Mouse (Mus musculus) lung, postnatal 0 days (tissue): Measurements from ENCODE around the gene Abcb1a. TPM values are rescaled to one million over a fixed set of nuclear protein-coding genes. Genes with fewer than 3 reads are reported as not detected.
A peak's percentile ranks its signal among the peaks of the same experiment; 100 is the strongest.

Experiments used
- ATAC-seq: fragments of 200-750 bp; cut with Nextera tagmentation; 2 replicates; pipeline ENCODE4 v1.8.0; 2017; ENCODE audit warnings: moderate library complexity
- DNase-seq: peaks from one replicate; pipeline ENCODE4 v3.0.0-alpha.2; 2016; ENCODE audit warnings: low spot score
- H3K27ac ChIP-seq: fragments of 300-500 bp; sonication (generic); 2 replicates; pipeline ENCODE4 v1.5.1; 2014; ENCODE audit warnings: antibody characterized with exemption, mild to moderate bottlenecking, low read length, mixed read lengths
- H3K27me3 ChIP-seq: fragments of 300-500 bp; sonication (generic); replicated peaks from 2 replicates; pipeline ENCODE4 v1.6.1; 2014; ENCODE audit warnings: low read length, mixed read lengths; ENCODE audit not compliant: insufficient read depth
- H3K36me3 ChIP-seq: fragments of 300-500 bp; sonication (generic); 2 replicates; pipeline ENCODE4 v1.6.1; 2014; ENCODE audit warnings: low read length, mixed read lengths; ENCODE audit not compliant: insufficient read depth
- H3K4me1 ChIP-seq: fragments of 300-500 bp; sonication (generic); 2 replicates; pipeline ENCODE4 v1.6.1; 2014; ENCODE audit warnings: antibody characterized with exemption, low read depth, low read length, mixed read lengths; ENCODE audit not compliant: insufficient read depth
- H3K4me2 ChIP-seq: fragments of 300-500 bp; sonication (generic); replicated peaks from 2 replicates; pipeline ENCODE4 v1.6.1; 2014; ENCODE audit warnings: low read depth, mild to moderate bottlenecking, low read length, moderate library complexity, mixed read lengths
- H3K4me3 ChIP-seq: fragments of 300-500 bp; sonication (generic); 2 replicates; pipeline ENCODE4 v1.5.1; 2014; ENCODE audit warnings: low read depth, low read length
- H3K9ac ChIP-seq: fragments of 300-500 bp; sonication (generic); replicated peaks from 2 replicates; pipeline ENCODE4 v1.6.1; 2014; ENCODE audit warnings: low read depth, mild to moderate bottlenecking
- H3K9me3 ChIP-seq: fragments of 300-500 bp; sonication (generic); 2 replicates; pipeline ENCODE4 v1.6.1; 2016; ENCODE audit warnings: low read length, mixed read lengths
- CTCF ChIP-seq: IDR thresholded peaks from 2 replicates; pipeline ENCODE4 v1.5.1; 2016; ENCODE audit warnings: antibody characterized with exemption, mild to moderate bottlenecking
- EP300 ChIP-seq: IDR thresholded peaks from 2 replicates; pipeline ENCODE4 v1.6.1; 2016; ENCODE audit warnings: antibody characterized with exemption, mild to moderate bottlenecking, control low read depth
- WGBS: fragments of 180-500 bp; shearing (Covaris S2); extraction: QIAGEN DNeasy Blood & Tissue Kit; methylation state at CpG from one replicate; pipeline ENCODE4 v1.1.7; 2014; 5-methylcytosine and 5-hydroxymethylcytosine counted together
- polyA plus RNA-seq: library from polyadenylated mRNA; unstranded; fragments of >200 nt; fragmentation: Nextera tagmentation; extraction: Ambion mirVana; gene quantifications from 2 replicates; pipeline ENCODE4 v1.2.1, GENCODE M21; 2015

Gene Abcb1a
- polyA plus RNA-seq: 3.7 and 4.7 TPM in 2 replicates

DNA sequence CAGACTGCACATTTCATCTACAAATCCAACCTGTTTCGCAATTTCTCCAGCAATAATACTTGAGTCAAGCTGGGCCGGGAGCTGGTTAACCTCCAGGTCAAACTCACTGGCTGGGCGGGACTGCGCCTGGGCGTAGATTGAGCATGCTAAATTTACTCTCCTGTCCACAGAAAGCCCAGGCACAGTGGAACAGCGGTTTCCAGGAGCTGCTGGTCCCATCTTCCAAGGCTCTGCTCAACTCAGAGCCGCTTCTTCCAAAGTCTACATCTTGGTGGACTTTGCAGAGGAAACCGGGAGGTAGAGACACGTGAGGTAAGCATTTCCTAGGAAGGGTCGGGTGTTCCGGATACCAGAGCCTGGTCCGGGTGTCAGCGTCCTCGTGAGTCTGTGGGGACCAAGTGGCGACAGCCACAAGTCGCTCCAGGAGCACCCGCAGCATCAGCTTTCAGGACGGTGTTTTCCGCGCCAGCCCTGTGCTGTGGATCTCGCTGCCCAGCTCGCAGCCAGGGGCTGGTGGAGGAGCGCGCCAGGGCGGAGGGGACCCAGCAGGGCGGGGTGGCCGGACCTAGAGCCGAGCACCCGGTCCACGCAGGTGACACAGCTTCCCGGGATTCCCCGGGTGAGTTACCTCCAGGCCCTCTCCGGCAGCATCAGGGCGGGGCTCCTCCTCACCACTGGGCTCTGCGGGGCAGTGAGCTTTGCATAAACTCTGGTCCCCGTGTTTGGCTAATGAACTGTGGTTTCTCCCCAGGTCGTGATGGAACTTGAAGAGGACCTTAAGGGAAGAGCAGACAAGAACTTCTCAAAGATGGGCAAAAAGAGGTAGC lies at the start of gene Abcb1a:
Abcb1a (plus strand) TSS at position 167 of the 827 bp plus-strand sequence.
- TF ChIP-seq EP300: no peak
- TF ChIP-seq CTCF: no peak
- 6% methylated on average over 36 of the region's 37 CpGs for WGBS
- Histone ChIP-seq H3K4me1 (no peaks in the 10 kb centered on the region), H3K4me3 (peak within 1 kb of the TSS; percentile 29), H3K9me3 (no peaks in the 10 kb centered on the region), H3K9ac (no peak within 1 kb of the TSS), H3K27me3 (no peaks in the 10 kb centered on the region), H3K27ac (no peak within 1 kb of the TSS), H3K36me3 (no peaks in the 10 kb centered on the region), H3K4me2 (peak within 1 kb of the TSS; percentile 68)
- DNase-seq: peak; percentile 68
- peak; percentile 78 for ATAC-seq

DNA sequence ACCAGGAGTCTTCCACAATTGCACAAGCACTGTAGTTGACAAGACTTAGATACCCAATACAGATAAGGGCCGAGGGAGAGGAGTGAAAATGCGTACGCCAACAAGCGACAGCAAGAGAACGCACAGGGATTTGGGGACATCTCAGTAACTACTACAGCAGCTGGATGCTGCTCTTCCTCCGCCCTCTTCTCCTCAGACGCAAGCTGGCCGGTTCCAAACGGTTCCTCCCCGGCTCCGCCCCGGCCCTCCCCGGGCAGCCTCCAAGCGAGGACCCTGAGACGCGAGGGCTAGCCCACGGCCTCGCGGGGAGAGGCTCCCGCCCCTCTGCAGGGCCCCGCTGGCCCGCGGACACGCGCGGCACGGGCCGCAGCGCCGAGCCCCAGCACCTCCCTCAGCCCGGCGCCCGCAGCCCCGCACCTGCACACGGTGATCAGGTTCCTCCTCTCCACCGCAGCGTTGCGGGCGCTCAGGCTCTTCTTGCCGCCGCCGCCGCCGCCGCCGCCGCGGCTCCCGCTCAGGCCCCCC lies 37.7 kb upstream of the Abcb1a start:
- H3K27me3 ChIP-seq: no peaks in the 10 kb centered on the region
- peak; percentile 56 for ATAC-seq
- under 1% methylated on average over 24 of the region's 49 CpGs for WGBS
- TF ChIP-seq CTCF: no peak
- no peak for TF ChIP-seq EP300
- no peaks in the 10 kb centered on the region for H3K4me1 ChIP-seq
- H3K36me3 ChIP-seq: no peaks in the 10 kb centered on the region
- no peak overlapping the region for H3K27ac ChIP-seq
- H3K4me2 ChIP-seq: peak overlapping the region; percentile 100
- DNase-seq: peak; percentile 46
- H3K9me3 ChIP-seq: no peaks in the 10 kb centered on the region
- H3K4me3 ChIP-seq: peak overlapping the region; percentile 74
- peak overlapping the region; percentile 26 for H3K9ac ChIP-seq

DNA sequence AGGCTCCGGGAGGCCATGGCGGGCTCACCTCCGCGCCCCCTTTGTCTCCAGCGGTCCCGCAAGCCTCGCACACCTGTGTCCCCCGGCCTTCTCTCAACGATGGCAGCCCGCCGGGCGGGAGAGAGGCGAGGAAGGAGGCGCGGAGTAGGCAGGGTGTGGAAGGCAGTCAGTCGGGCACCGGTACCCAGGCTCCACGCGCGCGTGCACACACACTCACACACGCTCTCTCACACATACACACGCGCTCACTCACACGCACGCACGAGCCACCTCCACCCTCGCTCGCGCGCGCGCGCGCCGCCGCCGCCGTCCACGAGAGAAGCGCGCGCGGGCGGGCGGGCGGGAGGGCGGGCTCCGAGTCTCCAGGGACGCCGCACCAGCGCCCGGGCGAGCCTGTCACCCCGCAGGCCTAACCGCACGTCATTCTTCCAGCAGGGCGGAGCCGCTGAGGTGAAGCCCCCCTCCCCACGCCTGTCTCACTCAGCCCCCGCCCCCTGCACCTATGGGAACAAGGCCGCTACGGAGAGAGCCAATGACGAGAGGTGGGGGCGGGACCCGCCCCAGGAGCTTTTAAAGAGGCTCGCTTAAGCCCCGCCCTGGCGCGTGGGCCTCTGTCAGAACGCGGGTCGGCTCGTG lies 37.2 kb upstream of the Abcb1a start, which contains the start of gene Rundc3b:
Rundc3b (minus strand) TSS at position 357 of the 636 bp plus-strand sequence.
- H3K4me3 ChIP-seq: peak within 1 kb of the TSS; percentile 74
- H3K27me3 ChIP-seq: no peaks in the 10 kb centered on the region
- H3K36me3 ChIP-seq: no peaks in the 10 kb centered on the region
- peak within 1 kb of the TSS; percentile 26 for H3K9ac ChIP-seq
- DNase-seq: peak; percentile 93
- no peaks in the 10 kb centered on the region for H3K9me3 ChIP-seq
- ATAC-seq: peak; percentile 98
- under 1% methylated on average over 47 of the region's 74 CpGs for WGBS
- no peak within 1 kb of the TSS for H3K27ac ChIP-seq
- no peaks in the 10 kb centered on the region for H3K4me1 ChIP-seq
- TF ChIP-seq EP300 (no peak), CTCF (no peak)
- peak within 1 kb of the TSS; percentile 100 for H3K4me2 ChIP-seq

DNA sequence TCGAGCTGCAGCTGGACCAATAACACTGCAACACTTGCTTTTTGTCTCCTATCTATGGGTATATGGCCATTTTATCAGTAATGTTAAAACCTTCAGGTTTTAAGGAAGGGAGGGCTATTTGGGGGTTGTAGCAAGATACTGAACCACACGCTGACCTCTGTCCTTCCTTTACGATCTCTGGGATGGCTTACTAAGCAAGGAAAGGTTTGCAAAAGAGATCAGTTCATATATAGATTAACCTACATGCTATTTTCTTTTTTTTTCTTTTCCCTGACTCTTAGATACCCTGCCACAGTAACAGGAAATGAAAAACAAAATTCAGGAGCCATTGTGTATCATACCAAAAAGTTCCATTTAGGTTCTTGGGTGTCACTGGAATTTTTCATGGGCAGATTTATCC lies 27.0 kb upstream of the Abcb1a start:
- TF ChIP-seq CTCF (no peak), EP300 (no peak)
- Histone ChIP-seq H3K27ac (no peak overlapping the region), H3K4me2 (no peak overlapping the region), H3K27me3 (no peaks in the 10 kb centered on the region), H3K36me3 (no peaks in the 10 kb centered on the region), H3K4me1 (no peaks in the 10 kb centered on the region), H3K9me3 (no peaks in the 10 kb centered on the region), H3K4me3 (no peak overlapping the region), H3K9ac (no peak overlapping the region)
- DNase-seq: no peak
- ATAC-seq: no peak
- 69% methylated on average over 3 of the region's 3 CpGs for WGBS

DNA sequence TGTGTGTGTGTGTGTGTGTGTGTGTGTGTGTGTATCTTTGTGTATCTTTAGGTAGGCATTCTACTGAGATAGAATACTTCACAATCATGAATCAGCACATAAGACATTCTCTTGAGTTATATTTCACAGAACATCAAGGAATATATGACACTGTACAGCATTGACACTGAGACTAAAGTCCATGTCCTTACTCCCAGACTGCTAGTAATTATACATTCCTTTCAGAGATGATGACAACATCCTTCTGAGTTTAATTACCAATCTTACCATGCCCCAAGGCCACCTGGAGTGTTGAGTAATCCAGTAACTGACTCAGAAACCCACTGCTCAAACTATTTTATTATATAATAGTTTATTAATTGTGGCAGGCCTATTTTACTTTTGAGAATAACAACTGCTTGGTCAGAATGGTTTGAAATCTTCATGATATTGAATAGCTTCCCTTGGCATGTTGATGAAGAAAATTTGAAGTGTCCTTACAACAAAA lies 25.3 kb upstream of the Abcb1a start:
- TF ChIP-seq EP300: no peak
- TF ChIP-seq CTCF: no peak
- Histone ChIP-seq H3K27ac (no peak overlapping the region), H3K4me3 (no peak overlapping the region), H3K9ac (no peak overlapping the region), H3K4me1 (no peaks in the 10 kb centered on the region), H3K4me2 (no peak overlapping the region), H3K36me3 (no peaks in the 10 kb centered on the region), H3K27me3 (no peaks in the 10 kb centered on the region), H3K9me3 (no peaks in the 10 kb centered on the region)
- DNase-seq (no peak), ATAC-seq (no peak)

DNA sequence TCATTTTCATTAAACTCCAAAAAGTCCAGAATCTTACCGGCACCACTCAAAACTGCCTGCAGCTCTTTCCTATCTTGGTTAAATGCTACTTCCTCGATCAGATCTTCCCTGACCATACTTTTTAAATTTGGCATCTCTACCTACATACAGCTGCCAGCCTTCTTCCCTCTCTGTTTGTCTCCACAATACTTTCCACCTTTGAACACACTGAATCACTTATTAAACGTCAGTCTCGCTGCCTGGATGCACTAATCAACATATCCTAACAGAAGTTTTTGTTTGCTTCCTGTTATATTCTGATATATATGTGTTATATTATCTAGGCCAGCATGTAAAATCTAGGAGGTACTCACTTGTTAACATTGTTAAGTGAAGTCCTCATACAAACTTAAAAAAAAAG lies 11.6 kb upstream of the Abcb1a start:
- Histone ChIP-seq H3K4me1 (no peaks in the 10 kb centered on the region), H3K36me3 (no peaks in the 10 kb centered on the region), H3K27ac (no peak overlapping the region), H3K27me3 (no peaks in the 10 kb centered on the region), H3K4me3 (no peak overlapping the region), H3K9me3 (no peaks in the 10 kb centered on the region), H3K4me2 (no peak overlapping the region), H3K9ac (no peak overlapping the region)
- no peak for TF ChIP-seq EP300
- TF ChIP-seq CTCF: no peak
- ATAC-seq: no peak
- 80% methylated on average over 4 of the region's 4 CpGs for WGBS
- no peak for DNase-seq
